Mouse (Mus musculus) intestine, postnatal 0 days (tissue): Measurements from ENCODE around the gene Aspg. TPM values are rescaled to one million over a fixed set of nuclear protein-coding genes. Genes with fewer than 3 reads are reported as not detected.

Source experiments
- ATAC-seq: fragments of 200-750 bp; cut with Nextera tagmentation; 2 replicates; pipeline ENCODE4 v1.8.0; 2017; ENCODE audit warnings: mild to moderate bottlenecking, moderate TSS enrichment, moderate library complexity
- H3K27ac ChIP-seq: fragments of 300-500 bp; sonication (generic); 2 replicates; pipeline ENCODE4 v1.5.1; 2014; ENCODE audit warnings: mild to moderate bottlenecking, low read depth, low read length, moderate library complexity
- H3K27me3 ChIP-seq: fragments of 300-500 bp; sonication (generic); replicated peaks from 2 replicates; pipeline ENCODE4 v1.6.1; 2014; ENCODE audit warnings: low read length, mixed read lengths; ENCODE audit not compliant: control insufficient read depth, insufficient read depth
- H3K36me3 ChIP-seq: fragments of 300-500 bp; sonication (generic); 2 replicates; pipeline ENCODE4 v1.6.1; 2014; ENCODE audit warnings: mild to moderate bottlenecking, moderate library complexity; ENCODE audit not compliant: control insufficient read depth, insufficient read depth
- H3K4me1 ChIP-seq: fragments of 300-500 bp; sonication (generic); replicated peaks from 2 replicates; pipeline ENCODE4 v1.6.1; 2014; ENCODE audit warnings: antibody characterized with exemption, low read length, mixed read lengths; ENCODE audit not compliant: control insufficient read depth, insufficient read depth
- H3K4me2 ChIP-seq: fragments of 300-500 bp; sonication (generic); replicated peaks from 2 replicates; pipeline ENCODE4 v1.6.1; 2014; ENCODE audit warnings: low read depth, mild to moderate bottlenecking, moderate library complexity
- H3K4me3 ChIP-seq: fragments of 300-500 bp; sonication (generic); 2 replicates; pipeline ENCODE4 v1.5.1; 2014; ENCODE audit warnings: low read depth, low read length
- H3K9ac ChIP-seq: fragments of 300-500 bp; sonication (generic); 2 replicates; pipeline ENCODE4 v1.6.1; 2014; ENCODE audit warnings: mild to moderate bottlenecking, low read depth, low read length
- H3K9me3 ChIP-seq: fragments of 300-500 bp; sonication (generic); 2 replicates; pipeline ENCODE4 v1.6.1; 2016; ENCODE audit warnings: mixed run types; ENCODE audit not compliant: control insufficient read depth
- CTCF ChIP-seq: sonication (generic); IDR thresholded peaks from 2 replicates; pipeline ENCODE4 v1.5.1; 2016; ENCODE audit warnings: low read depth, mild to moderate bottlenecking, control low read depth, antibody characterized with exemption, moderate library complexity
- WGBS: fragments of 180-500 bp; shearing (Covaris S2); extraction: QIAGEN DNeasy Blood & Tissue Kit; methylation state at CpG from one replicate; pipeline ENCODE4 v1.1.7; 2014; 5-methylcytosine and 5-hydroxymethylcytosine counted together
- polyA plus RNA-seq: library from polyadenylated mRNA; unstranded; fragments of >200 nt; fragmentation: Nextera tagmentation; extraction: Ambion mirVana; gene quantifications from 2 replicates; pipeline ENCODE4 v1.2.1, GENCODE M21; 2015

Gene Aspg
- polyA plus RNA-seq, 1 experiment from 2014 or later: 14.3 TPM

DNA sequence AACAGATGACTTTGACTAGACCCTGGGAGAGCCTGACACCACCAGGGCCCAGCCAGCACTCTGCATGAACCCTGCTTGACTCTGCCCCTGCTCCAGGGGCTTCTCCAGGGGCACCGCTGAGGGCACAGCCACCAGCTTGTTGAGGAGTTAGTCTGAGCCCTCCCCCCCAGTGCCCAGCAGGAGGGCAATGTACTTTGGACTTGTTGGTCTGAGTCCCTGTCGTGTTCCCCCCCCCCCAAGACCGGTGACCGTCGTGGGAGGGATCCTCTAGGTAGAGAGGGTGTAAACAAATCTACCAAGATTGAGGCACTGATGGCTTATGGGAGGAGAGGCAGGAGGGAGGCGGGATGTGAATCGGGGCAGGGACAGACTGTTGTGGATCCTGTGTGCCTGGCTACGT, 51.8 kb downstream of the Aspg start:
- TF ChIP-seq CTCF: no peak
- H3K36me3 ChIP-seq: no peaks in the 10 kb centered on the region
- H3K9ac ChIP-seq: no peak overlapping the region
- ATAC-seq: no peak
- H3K4me2 ChIP-seq: no peak overlapping the region
- H3K27ac ChIP-seq: no peak overlapping the region
- WGBS: 44% methylated on average over 8 of the region's 8 CpGs
- H3K4me3 ChIP-seq: no peak overlapping the region
- no peaks in the 10 kb centered on the region for H3K9me3 ChIP-seq
- H3K4me1 ChIP-seq: no peaks in the 10 kb centered on the region; the same call in 1 of the 2 replicates
- H3K27me3 ChIP-seq: no peaks in the 10 kb centered on the region

DNA sequence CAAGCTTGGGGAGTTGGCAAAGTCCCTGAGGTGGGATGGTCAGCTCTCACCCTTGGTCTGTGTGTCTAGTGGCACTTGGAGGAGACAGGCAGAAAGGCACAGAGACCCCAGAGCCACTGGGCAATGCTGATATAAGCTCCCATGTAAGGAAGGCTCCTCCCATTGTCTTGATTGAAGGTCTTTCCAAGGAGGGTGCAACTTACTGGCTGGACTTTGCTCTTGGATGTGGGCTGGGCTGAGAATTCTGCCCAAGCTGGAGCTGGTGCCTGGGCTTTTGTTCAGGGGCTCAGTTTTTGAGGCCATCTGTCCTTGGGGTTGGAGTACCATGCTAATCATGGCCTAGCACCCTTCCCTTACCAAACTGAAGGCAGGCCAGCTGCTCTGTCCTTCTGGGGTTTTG, 52.3 kb downstream of the Aspg start:
- H3K4me1 ChIP-seq: no peaks in the 10 kb centered on the region; the same call in 1 of the 2 replicates
- H3K4me3 ChIP-seq: no peak overlapping the region
- no peaks in the 10 kb centered on the region for H3K27me3 ChIP-seq
- no peak overlapping the region for H3K4me2 ChIP-seq
- H3K9ac ChIP-seq: no peak overlapping the region
- H3K36me3 ChIP-seq: no peaks in the 10 kb centered on the region
- ATAC-seq: peak; percentile 44; the same call in 1 of the 2 replicates
- TF ChIP-seq CTCF: no peak
- H3K9me3 ChIP-seq: no peaks in the 10 kb centered on the region
- no peak overlapping the region for H3K27ac ChIP-seq

- Histone ChIP-seq H3K9ac (no peak overlapping the region), H3K4me1 (no peaks in the 10 kb centered on the region), H3K9me3 (no peaks in the 10 kb centered on the region), H3K27me3 (no peaks in the 10 kb centered on the region), H3K4me2 (no peak overlapping the region), H3K36me3 (no peaks in the 10 kb centered on the region), H3K27ac (no peak overlapping the region), H3K4me3 (no peak overlapping the region)
- peak; percentile 24 for ATAC-seq
- WGBS: 34% methylated on average over 16 of the region's 16 CpGs
- no peak for TF ChIP-seq CTCF
Observed at GRCm38 (mm10) chr12:112163981-112164839, 57.7 kb downstream of the Aspg start.

GRCm38 (mm10) chr12:112164840-112165219, 58.4 kb downstream of the Aspg start:
- Histone ChIP-seq H3K9me3 (no peaks in the 10 kb centered on the region), H3K4me2 (no peak overlapping the region), H3K27me3 (no peaks in the 10 kb centered on the region), H3K36me3 (no peaks in the 10 kb centered on the region), H3K4me1 (no peaks in the 10 kb centered on the region), H3K27ac (no peak overlapping the region), H3K9ac (no peak overlapping the region), H3K4me3 (no peak overlapping the region)
- WGBS: 45% methylated on average over 6 of the region's 6 CpGs
- ATAC-seq: peak; percentile 48
- TF ChIP-seq CTCF: no peak

- Histone ChIP-seq H3K4me2 (no peak overlapping the region), H3K27ac (no peak overlapping the region), H3K36me3 (no peaks in the 10 kb centered on the region), H3K4me3 (no peak overlapping the region), H3K9me3 (no peaks in the 10 kb centered on the region), H3K9ac (no peak overlapping the region), H3K27me3 (no peaks in the 10 kb centered on the region), H3K4me1 (no peaks in the 10 kb centered on the region)
- ATAC-seq: 0 out of 2 replicates have a peak, but pooled peaks have one; percentile 29
- WGBS: 45% methylated on average over 5 of the region's 5 CpGs
- no peak for TF ChIP-seq CTCF
Observed at GRCm38 (mm10) chr12:112169240-112169639, 62.8 kb downstream of the Aspg start.

DNA sequence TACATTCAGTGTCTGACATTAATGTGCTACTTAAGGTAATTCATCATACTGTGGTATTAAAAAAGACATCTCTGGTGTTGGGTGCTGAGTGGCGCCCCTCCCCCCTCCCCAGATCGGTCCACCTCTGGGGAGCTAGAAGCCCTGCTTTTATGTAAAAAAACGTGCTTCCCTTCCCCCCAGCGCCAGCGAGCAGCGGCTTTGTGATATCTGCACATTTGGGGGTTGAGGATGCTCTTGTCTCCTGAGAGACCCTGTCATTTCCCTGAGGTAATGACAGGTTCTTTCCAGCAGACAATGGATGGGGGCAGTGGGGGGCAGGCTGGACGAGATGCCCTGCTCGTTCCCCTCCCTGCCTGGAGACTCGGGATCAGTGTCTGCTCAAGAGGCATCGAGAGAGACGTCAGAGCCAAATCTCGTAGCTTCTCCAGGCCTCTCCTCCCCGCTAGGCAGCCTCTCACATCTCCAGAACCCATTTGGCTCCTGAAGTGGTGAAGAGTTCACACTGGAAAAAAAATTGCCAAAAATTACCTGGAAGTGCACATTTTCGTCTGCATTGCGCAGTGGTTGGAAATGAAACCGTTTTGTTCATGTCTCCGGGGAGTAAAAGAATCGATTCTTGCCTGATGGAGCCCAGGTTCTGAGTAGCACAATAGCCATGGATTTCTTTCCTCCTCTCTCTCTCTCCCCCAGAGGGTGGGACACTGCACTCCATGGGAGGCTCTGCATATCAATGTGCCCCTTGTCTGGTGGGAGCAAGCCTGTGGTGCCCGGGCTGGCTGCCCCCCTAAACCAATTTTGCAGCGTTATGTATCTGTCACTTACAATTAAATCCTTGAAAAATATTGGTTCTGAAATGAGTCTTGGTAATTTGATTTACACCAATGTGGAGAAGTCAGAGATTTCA, 64.4 kb downstream of the Aspg start:
- no peak overlapping the region for H3K27ac ChIP-seq
- no peak for ATAC-seq
- no peak overlapping the region for H3K9ac ChIP-seq
- H3K36me3 ChIP-seq: no peaks in the 10 kb centered on the region
- H3K4me3 ChIP-seq: no peak overlapping the region
- TF ChIP-seq CTCF: no peak
- no peaks in the 10 kb centered on the region for H3K27me3 ChIP-seq
- no peak overlapping the region for H3K4me2 ChIP-seq
- H3K9me3 ChIP-seq: no peaks in the 10 kb centered on the region
- H3K4me1 ChIP-seq: no peaks in the 10 kb centered on the region
- 67% methylated on average over 20 of the region's 20 CpGs for WGBS
